In the genomic region with DNA sequence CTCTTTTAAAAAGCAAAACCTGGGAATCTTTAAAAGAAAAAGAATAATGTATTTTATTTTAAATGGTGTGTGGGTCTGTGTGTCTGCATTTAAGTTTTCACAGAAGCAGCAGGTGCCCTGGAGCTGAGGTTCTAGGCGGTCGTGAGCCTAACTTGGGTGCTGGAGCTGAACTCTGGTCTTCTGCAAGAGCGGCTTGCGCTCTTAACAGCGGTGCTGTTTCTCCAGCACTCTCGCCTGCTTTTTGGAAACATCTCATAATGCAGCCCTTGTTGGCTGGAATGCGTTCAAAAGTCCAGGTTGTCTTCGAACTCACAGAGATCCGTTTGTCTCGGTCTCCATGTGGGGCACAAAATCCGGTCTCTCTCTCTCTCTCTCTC, we compare ENCODE assay signal across 7 mouse cellular contexts. TPM values are rescaled to one million over a fixed set of nuclear protein-coding genes. Genes with fewer than 3 reads are reported as not detected.
DNase-seq lines count a peak whose midpoint lies in the region; ATAC-seq and TF ChIP-seq lines count a peak whose summit lies in the region.

No protein-coding gene starts in this region.

- H3K9ac ChIP-seq in heart, embryonic 16.5 days (ENCODE audit: low read length), result peak overlapping the region; percentile 72
- H3K9ac ChIP-seq in liver, embryonic 12.5 days, result peak overlapping the region; percentile 81

- no peak for TF ChIP-seq POLR2A in olfactory bulb, adult 2 months (IDR thresholded peaks at IDR 0.05; ENCODE audit: insufficient read depth, low read depth, low read length)

- no peak for TF ChIP-seq CTCF in olfactory bulb, adult 2 months (IDR thresholded peaks at IDR 0.05; ENCODE audit: insufficient read depth, low read depth, low read length)

- H3K27ac ChIP-seq in embryonic facial prominence, embryonic 10.5 days (replicated peaks), result peak overlapping the region; percentile 95
- H3K27ac ChIP-seq in heart, embryonic 16.5 days (ENCODE audit: low read length), result peak overlapping the region; percentile 65
- H3K27ac ChIP-seq in liver, embryonic 12.5 days, result peak overlapping the region; percentile 92
- no peak overlapping the region for H3K27ac ChIP-seq in olfactory bulb, adult 2 months (ENCODE audit: insufficient read depth, low read depth, low read length)

- peak overlapping the region; percentile 78 for H3K4me2 ChIP-seq in heart, embryonic 16.5 days (ENCODE audit: low read depth, low read length)
- H3K4me2 ChIP-seq in liver, embryonic 12.5 days, result peak overlapping the region; percentile 83

- WGBS in embryonic facial prominence, embryonic 10.5 days, result 8% methylated on average over 11 of the region's 11 CpGs
- WGBS in heart, embryonic 16.5 days, result 8% methylated on average over 11 of the region's 11 CpGs
- 17% methylated on average over 11 of the region's 11 CpGs for WGBS in liver, embryonic 12.5 days (ENCODE audit: insufficient replicate concordance)
- WGBS in olfactory bulb, adult 2 months, result 7% methylated on average over 11 of the region's 11 CpGs

- H3K9me3 ChIP-seq in embryonic facial prominence, embryonic 10.5 days, result no peaks in the 10 kb centered on the region
- H3K9me3 ChIP-seq in heart, embryonic 16.5 days (replicated peaks; ENCODE audit: control insufficient read depth, low read length), result no peaks in the 10 kb centered on the region
- H3K9me3 ChIP-seq in liver, embryonic 12.5 days (replicated peaks), result no peaks in the 10 kb centered on the region

- H3K36me3 ChIP-seq in embryonic facial prominence, embryonic 10.5 days (replicated peaks), result peaks cover 32% of the 10 kb centered on the region
- H3K36me3 ChIP-seq in heart, embryonic 16.5 days (ENCODE audit: control insufficient read depth, insufficient read depth), result peaks cover 10% of the 10 kb centered on the region; the same call in 1 of the 2 replicates
- peaks cover 32% of the 10 kb centered on the region for H3K36me3 ChIP-seq in liver, embryonic 12.5 days

- peaks cover 33% of the 10 kb centered on the region for H3K4me1 ChIP-seq in embryonic facial prominence, embryonic 10.5 days
- peaks cover 16% of the 10 kb centered on the region for H3K4me1 ChIP-seq in heart, embryonic 16.5 days (ENCODE audit: control insufficient read depth, insufficient read depth, low read length)
- H3K4me1 ChIP-seq in liver, embryonic 12.5 days, result peaks cover 42% of the 10 kb centered on the region
- peaks cover 9% of the 10 kb centered on the region for H3K4me1 ChIP-seq in olfactory bulb, adult 2 months (ENCODE audit: control insufficient read depth, insufficient read depth, low read length)

- no peak for ATAC-seq in heart, embryonic 16.5 days (replicated peaks; ENCODE audit: extremely low read depth, insufficient read depth, low FRiP score)
- peak; percentile 31; the same call in 1 of the 2 replicates for ATAC-seq in liver, embryonic 12.5 days

- H3K4me3 ChIP-seq in embryonic facial prominence, embryonic 10.5 days, result peak overlapping the region; percentile 89
- H3K4me3 ChIP-seq in heart, embryonic 16.5 days (ENCODE audit: low read length), result peak overlapping the region; percentile 85
- H3K4me3 ChIP-seq in liver, embryonic 12.5 days, result peak overlapping the region; percentile 88
- peak overlapping the region; percentile 64 for H3K4me3 ChIP-seq in olfactory bulb, adult 2 months (ENCODE audit: insufficient read depth, low read depth, low read length)

- H3K27me3 ChIP-seq in embryonic facial prominence, embryonic 10.5 days (replicated peaks; ENCODE audit: low read depth, poor library complexity, severe bottlenecking), result 0 out of 2 replicates have a peak, but pooled peaks cover 2% of the 10 kb centered on the region
- H3K27me3 ChIP-seq in heart, embryonic 16.5 days (ENCODE audit: control insufficient read depth, insufficient read depth, low read length), result no peaks in the 10 kb centered on the region
- H3K27me3 ChIP-seq in liver, embryonic 12.5 days (replicated peaks), result no peaks in the 10 kb centered on the region

- DNase-seq in ovary, postnatal 14 days (ENCODE audit: low spot score), result peak; percentile 15
- DNase-seq in ovary, postnatal 10 days (ENCODE audit: low spot score), result no peak
- peak; percentile 17 for DNase-seq in embryonic facial prominence, embryonic 10.5 days (ENCODE audit: low spot score)
- no peak for DNase-seq in right cerebral cortex, postnatal 14 days

RNA-seq across cellular contexts. Expression of a gene that starts 0.5 kb away (rescaled TPM):
- 124 and 130 TPM in 2 replicates for polyA plus RNA-seq in embryonic facial prominence, embryonic 10.5 days (2016; fragmentation: Nextera tagmentation; extraction: Ambion mirVana)
- polyA plus RNA-seq in heart, embryonic 16.5 days (2015; fragmentation: Nextera tagmentation; extraction: Ambion mirVana), result 90.7 and 93.6 TPM in 2 replicates
- polyA plus RNA-seq in liver, embryonic 12.5 days (2016; fragmentation: Nextera tagmentation; extraction: Ambion mirVana), result 82.8 and 84.9 TPM in 2 replicates
- polyA plus RNA-seq in olfactory bulb, adult 2 months (2012; ENCODE audit: insufficient read depth, insufficient read length, low replicate concordance, missing spikeins), result not detected in 2 replicates

RNA-seq across cellular contexts. Expression of a gene that starts 1.3 kb away (rescaled TPM):
- polyA plus RNA-seq in embryonic facial prominence, embryonic 10.5 days (2016; fragmentation: Nextera tagmentation; extraction: Ambion mirVana), result 8.6 and 17.3 TPM in 2 replicates
- polyA plus RNA-seq in heart, embryonic 16.5 days (2015; fragmentation: Nextera tagmentation; extraction: Ambion mirVana), result 1.7 and 2.8 TPM in 2 replicates
- polyA plus RNA-seq in liver, embryonic 12.5 days (2016; fragmentation: Nextera tagmentation; extraction: Ambion mirVana), result 0.36 and 0.43 TPM in 2 replicates
- polyA plus RNA-seq in olfactory bulb, adult 2 months (2012; ENCODE audit: insufficient read depth, insufficient read length, low replicate concordance, missing spikeins), result not detected in 2 replicates

RNA-seq across cellular contexts. Expression of a gene that starts 9.2 kb away (rescaled TPM):
- 64.4 and 70.4 TPM in 2 replicates for polyA plus RNA-seq in embryonic facial prominence, embryonic 10.5 days (2016; fragmentation: Nextera tagmentation; extraction: Ambion mirVana)
- 69.8 and 73.5 TPM in 2 replicates for polyA plus RNA-seq in heart, embryonic 16.5 days (2015; fragmentation: Nextera tagmentation; extraction: Ambion mirVana)
- polyA plus RNA-seq in liver, embryonic 12.5 days (2016; fragmentation: Nextera tagmentation; extraction: Ambion mirVana), result 34.2 and 34.7 TPM in 2 replicates
- polyA plus RNA-seq in olfactory bulb, adult 2 months (2012; ENCODE audit: insufficient read depth, insufficient read length, low replicate concordance, missing spikeins), result not detected in 2 replicates

RNA-seq across cellular contexts. Expression of a gene that starts 31.4 kb away (rescaled TPM):
- polyA plus RNA-seq in embryonic facial prominence, embryonic 10.5 days (2016; fragmentation: Nextera tagmentation; extraction: Ambion mirVana), result 12.9 and 13.5 TPM in 2 replicates
- polyA plus RNA-seq in heart, embryonic 16.5 days (2015; fragmentation: Nextera tagmentation; extraction: Ambion mirVana), result 15.0 and 15.3 TPM in 2 replicates
- polyA plus RNA-seq in liver, embryonic 12.5 days (2016; fragmentation: Nextera tagmentation; extraction: Ambion mirVana), result 10.4 and 10.5 TPM in 2 replicates
- polyA plus RNA-seq in olfactory bulb, adult 2 months (2012; ENCODE audit: insufficient read depth, insufficient read length, low replicate concordance, missing spikeins), result not detected in 2 replicates

RNA-seq across cellular contexts. Expression of a gene that starts 39.4 kb away (rescaled TPM):
- 5.2 and 6.3 TPM in 2 replicates for polyA plus RNA-seq in embryonic facial prominence, embryonic 10.5 days (2016; fragmentation: Nextera tagmentation; extraction: Ambion mirVana)
- polyA plus RNA-seq in heart, embryonic 16.5 days (2015; fragmentation: Nextera tagmentation; extraction: Ambion mirVana), result 9.5 and 12.3 TPM in 2 replicates
- polyA plus RNA-seq in liver, embryonic 12.5 days (2016; fragmentation: Nextera tagmentation; extraction: Ambion mirVana), result 2.8 TPM in 2 replicates
- polyA plus RNA-seq in olfactory bulb, adult 2 months (2012; ENCODE audit: insufficient read depth, insufficient read length, low replicate concordance, missing spikeins), result 167 TPM in 1 of 2 replicates, not detected in the other

Comparison
In these comparisons a context has a peak if more than half of its experiments do, and no peak if none do; other contexts are left out.
1. DNase-seq: peak in ovary, postnatal 14 days (single experiment) and embryonic facial prominence, embryonic 10.5 days (single experiment); none in ovary, postnatal 10 days (single experiment) and right cerebral cortex, postnatal 14 days (single experiment).
2. Peak in every context shown above with its lines, with median percentiles within 50 percentile points of each other: H3K4me3 ChIP-seq.